Mouse (Mus musculus) cerebellum, adult 8-10 months (tissue): ENCODE results near the gene Gpr82.

Experiments used
- DNase-seq: peaks from one replicate; pipeline ENCODE4 v3.0.0; 2022

Gene Gpr82

GRCm38 (mm10) chrX:13661063-13661462 lies at the start of gene Gpr82:
Gene Gpr82, plus strand, starts transcription at chrX:13661363.
- DNase-seq: no peak

- no peak for DNase-seq
Measured at GRCm38 (mm10) chrX:13612115-13612514, 49.0 kb upstream of the Gpr82 start.

- no peak for DNase-seq
Measured at GRCm38 (mm10) chrX:13616726-13617125, 44.4 kb upstream of the Gpr82 start.

- no peak for DNase-seq
Measured at GRCm38 (mm10) chrX:13617294-13617693, 43.9 kb upstream of the Gpr82 start.

- no peak for DNase-seq
Measured at GRCm38 (mm10) chrX:13618476-13618875, 42.7 kb upstream of the Gpr82 start.

GRCm38 (mm10) chrX:13621473-13621872 lies 39.7 kb upstream of the Gpr82 start:
- no peak for DNase-seq

- no peak for DNase-seq
Measured at GRCm38 (mm10) chrX:13622654-13623053, 38.5 kb upstream of the Gpr82 start.

- DNase-seq: no peak
Measured at GRCm38 (mm10) chrX:13631599-13632283, 29.4 kb upstream of the Gpr82 start, which contains the start of gene Gpr34. Gene Gpr34, plus strand, starts transcription at chrX:13632089.

GRCm38 (mm10) chrX:13636398-13636797 lies 24.8 kb upstream of the Gpr82 start:
- DNase-seq: no peak

- DNase-seq: no peak
Measured at GRCm38 (mm10) chrX:13638894-13639293, 22.3 kb upstream of the Gpr82 start.

- DNase-seq: no peak
Measured at GRCm38 (mm10) chrX:13651889-13652288, 9.3 kb upstream of the Gpr82 start.

- DNase-seq: no peak
Measured at GRCm38 (mm10) chrX:13652291-13652690, 8.9 kb upstream of the Gpr82 start.

GRCm38 (mm10) chrX:13655005-13655421 lies 6.2 kb upstream of the Gpr82 start:
- DNase-seq: no peak

GRCm38 (mm10) chrX:13655906-13656305 lies 5.3 kb upstream of the Gpr82 start:
- no peak for DNase-seq

GRCm38 (mm10) chrX:13656721-13657120 lies 4.4 kb upstream of the Gpr82 start:
- peak; percentile 38 for DNase-seq

GRCm38 (mm10) chrX:13658616-13659140 lies 2.5 kb upstream of the Gpr82 start:
- DNase-seq: no peak

- DNase-seq: no peak
Measured at GRCm38 (mm10) chrX:13659201-13659890, 1.8 kb upstream of the Gpr82 start.

- no peak for DNase-seq
Measured at GRCm38 (mm10) chrX:13668867-13669266, 7.7 kb downstream of the Gpr82 start.

- no peak for DNase-seq
Measured at GRCm38 (mm10) chrX:13670342-13670741, 9.2 kb downstream of the Gpr82 start.

GRCm38 (mm10) chrX:13673001-13673400 lies 11.8 kb downstream of the Gpr82 start:
- DNase-seq: no peak

GRCm38 (mm10) chrX:13681748-13682147 lies 20.6 kb downstream of the Gpr82 start:
- no peak for DNase-seq

- DNase-seq: no peak
Measured at GRCm38 (mm10) chrX:13686589-13686988, 25.4 kb downstream of the Gpr82 start.

GRCm38 (mm10) chrX:13688356-13688755 lies 27.2 kb downstream of the Gpr82 start:
- DNase-seq: no peak

GRCm38 (mm10) chrX:13691865-13692264 lies 30.7 kb downstream of the Gpr82 start:
- no peak for DNase-seq
